Mouse (Mus musculus) activated CD4-positive, CD25-positive, alpha-beta regulatory T cell, adult 4 months (primary cell): Measurements from ENCODE around the gene Tmem236. TPM values are rescaled to one million over a fixed set of nuclear protein-coding genes. Genes with fewer than 3 reads are reported as not detected.
A peak's percentile ranks its signal among the peaks of the same experiment; 100 is the strongest.

Source experiments
- ATAC-seq: one replicate; pipeline ENCODE4 v1.8.0; 2017
- polyA plus RNA-seq, 2 experiments: library from polyadenylated mRNA; unstranded; fragments of 100-300 nt; shearing (Covaris generic); gene quantifications; one replicate each; pipeline ENCODE4 v1.2.1; 2017

Tmem236 gene
- not detected for polyA plus RNA-seq

DNA sequence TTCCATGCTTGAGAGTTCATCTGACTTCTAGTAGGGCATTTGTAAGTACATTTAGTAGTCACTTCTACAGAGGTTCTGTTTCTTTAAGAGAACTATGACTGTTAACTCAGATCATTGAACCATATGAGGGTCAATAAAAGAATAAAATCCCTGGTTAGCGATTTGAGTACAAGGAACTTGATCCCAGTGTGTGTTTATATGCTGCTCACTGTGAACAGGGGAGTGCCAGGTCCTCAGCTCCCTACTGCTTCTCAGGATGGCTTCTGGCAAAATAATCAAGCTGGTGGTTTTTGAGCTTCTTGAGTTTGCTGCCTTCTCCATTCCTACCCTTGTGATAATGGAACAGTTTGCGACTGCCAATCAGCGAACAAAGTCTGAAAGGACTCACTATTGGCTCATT, at the start of gene Tmem236:
Tmem236 (plus strand) TSS at position 190 of the 400 bp plus-strand sequence.
- no peak for ATAC-seq

- no peak for ATAC-seq
These were observed 47.9 kb upstream of the Tmem236 start for GRCm38 (mm10) chr2:14126387-14126786.

- no peak for ATAC-seq
These were observed 46.7 kb upstream of the Tmem236 start for GRCm38 (mm10) chr2:14127629-14128028.

DNA sequence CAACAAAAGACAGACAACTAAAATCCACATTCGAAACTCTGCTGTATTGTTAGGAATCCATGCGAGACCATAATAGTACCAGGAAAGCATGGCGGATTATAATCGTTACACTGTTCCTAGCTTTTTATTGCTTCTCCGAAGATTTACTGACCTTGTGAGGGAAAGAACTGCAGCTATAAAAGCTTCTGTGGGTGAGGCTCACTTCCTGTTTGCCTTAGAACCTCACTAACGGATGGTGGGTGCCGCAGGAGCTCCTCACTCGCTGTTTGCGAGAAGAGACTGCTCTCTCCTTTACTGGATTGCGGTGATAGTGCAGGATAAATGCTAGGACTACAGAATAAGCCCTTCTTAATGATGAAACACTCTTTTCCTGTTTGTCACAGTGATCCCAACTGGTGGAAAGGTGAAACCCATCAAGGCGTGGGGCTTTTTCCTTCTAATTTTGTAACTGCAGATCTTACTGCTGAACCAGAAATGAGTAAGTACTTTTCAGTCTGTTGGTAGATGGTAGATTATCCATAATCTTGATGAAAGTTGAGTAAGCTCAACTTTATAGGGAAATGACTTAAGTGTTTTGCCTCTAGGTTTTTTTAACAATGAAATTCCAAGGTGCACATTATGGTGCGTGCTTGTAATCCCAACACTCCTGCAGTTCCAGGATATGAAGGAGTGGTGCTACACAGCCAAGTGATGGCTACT, 43.5 kb upstream of the Tmem236 start:
- peak; percentile 78 for ATAC-seq

DNA sequence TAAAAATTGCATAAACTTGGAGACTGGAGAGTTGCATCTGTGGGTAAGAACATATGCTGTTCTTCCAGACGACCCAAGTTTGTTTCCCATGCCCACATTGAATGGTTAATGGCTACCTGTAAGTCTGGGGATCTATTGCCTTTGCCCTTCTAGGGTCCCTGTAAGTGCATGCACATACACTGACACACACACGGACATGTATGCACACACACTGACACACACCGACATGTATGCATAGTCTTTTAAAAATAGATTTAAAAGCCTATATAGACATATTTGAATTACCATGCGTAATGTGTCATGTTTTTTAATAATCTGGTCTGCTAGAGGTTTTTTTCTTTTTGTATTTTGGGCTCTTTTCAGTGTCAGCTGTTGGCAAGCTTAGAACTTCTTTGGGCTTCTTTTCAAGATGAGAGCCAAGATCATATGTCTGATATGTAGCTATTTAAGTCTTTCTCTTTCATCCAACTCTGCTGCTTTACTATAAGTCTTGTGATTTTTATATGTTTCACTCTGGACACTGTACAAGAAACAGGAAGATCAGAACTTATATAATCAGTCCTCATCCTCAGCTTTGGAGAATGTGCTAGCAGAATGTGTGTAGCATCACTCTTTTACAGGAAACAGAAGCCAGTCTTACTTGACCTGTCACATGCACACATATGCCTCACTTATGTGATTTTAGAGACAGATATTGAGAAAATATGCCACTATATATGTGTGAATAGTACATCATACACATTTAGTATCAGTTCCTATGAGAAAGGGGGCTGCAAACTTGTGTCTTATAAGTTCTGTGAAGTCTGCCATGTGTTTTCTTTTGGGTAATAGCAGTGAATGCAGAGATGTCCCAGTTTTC, 41.6 kb upstream of the Tmem236 start:
- no peak for ATAC-seq

- ATAC-seq = no peak
These were observed 37.4 kb upstream of the Tmem236 start for GRCm38 (mm10) chr2:14136906-14137305.

DNA sequence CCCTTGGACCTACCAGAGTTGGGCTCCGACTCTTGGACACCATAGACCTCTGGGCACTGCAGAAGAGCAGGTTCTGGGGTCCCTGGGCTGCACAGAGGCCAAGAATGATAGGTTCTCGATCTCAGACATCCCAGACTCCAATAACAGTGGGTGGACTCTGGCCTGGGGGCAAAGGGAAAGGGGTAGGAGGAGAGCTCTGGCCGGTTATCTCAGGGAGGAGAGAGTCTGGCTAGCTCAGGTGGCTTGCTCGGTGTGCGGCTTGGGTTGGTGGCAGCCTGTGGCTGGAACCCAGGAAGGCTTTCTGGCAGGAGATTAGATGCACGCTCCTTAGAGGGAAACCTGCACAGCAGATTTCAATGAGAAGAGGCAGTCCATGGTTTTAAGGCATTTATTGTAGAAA, 34.7 kb upstream of the Tmem236 start:
- no peak for ATAC-seq

DNA sequence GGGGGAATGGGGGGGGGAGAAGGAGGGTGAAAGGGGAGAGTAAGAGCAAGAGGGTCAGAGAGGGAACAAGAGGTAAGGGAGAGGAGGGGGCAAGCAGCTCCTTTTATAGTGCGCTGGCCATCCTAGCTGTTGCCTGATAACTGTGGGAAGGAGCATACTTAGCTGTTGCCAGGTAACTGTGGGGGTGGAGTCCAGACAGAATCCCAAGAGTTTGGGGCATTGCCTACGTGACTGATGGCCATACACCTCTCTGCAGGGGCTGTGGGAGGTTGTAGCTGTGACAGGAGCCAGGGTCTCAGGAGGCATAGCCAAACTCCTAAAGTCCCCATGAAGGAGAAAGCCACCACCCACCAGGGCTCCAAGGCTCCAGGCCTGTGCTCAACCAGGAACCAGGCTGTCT, 34.3 kb upstream of the Tmem236 start:
- no peak for ATAC-seq

DNA sequence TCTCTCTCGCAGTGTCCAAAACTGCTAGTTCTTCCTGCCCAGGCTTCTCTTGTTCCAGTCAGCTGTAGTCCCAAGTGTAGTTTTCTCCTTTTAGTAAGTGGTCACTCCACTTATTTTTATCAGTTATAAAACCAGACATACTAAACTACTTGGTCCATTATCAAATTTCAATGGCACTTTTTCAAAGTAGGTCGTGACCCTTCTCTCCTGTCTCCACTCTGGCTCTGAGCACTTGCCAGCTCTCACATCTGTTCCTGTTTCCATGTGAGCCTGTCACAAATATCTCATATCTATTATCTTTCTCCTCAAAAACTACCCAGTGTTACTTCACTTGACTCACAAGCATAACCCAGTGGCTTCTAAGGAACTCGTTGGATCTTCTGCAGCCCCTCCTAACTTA, 29.0 kb upstream of the Tmem236 start:
- no peak for ATAC-seq

DNA sequence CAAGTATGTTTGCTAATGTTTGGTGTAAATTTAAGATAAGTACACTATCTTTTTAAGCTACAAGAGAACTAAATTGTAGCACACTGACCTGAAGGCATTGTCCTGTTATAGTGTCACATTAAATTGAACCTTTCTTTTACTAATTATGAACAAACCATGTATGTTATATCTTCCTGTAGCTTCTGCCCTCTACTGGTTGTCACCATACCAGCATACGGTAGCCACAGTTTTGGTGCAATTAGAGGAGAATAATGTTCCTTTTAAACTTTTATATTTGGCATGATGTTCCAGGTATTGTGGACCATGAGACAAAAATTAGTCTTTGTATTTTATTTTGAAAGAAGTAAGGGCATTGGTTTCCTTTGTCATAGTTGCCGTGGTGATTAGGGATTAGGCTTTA, 27.4 kb upstream of the Tmem236 start:
- ATAC-seq = no peak

DNA sequence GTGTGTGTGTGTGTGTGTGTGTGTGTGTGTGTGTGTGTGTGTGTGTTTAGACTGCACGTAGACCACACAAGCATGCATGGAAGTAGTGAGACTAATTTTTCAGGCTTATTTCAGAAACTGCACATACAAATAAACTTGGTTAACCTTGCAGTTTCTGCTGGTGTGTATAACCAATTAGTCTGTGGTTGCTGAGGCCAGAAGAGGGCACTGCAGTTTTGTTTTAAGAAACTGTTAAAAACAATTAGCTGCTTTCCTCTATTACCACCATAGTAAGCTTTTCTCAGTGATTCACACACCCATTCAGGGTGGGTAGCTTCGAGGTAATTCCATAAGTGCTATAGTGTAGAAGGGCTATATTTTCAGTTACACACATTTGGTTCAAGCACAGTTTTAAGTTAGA, 23.5 kb upstream of the Tmem236 start:
- ATAC-seq = no peak

DNA sequence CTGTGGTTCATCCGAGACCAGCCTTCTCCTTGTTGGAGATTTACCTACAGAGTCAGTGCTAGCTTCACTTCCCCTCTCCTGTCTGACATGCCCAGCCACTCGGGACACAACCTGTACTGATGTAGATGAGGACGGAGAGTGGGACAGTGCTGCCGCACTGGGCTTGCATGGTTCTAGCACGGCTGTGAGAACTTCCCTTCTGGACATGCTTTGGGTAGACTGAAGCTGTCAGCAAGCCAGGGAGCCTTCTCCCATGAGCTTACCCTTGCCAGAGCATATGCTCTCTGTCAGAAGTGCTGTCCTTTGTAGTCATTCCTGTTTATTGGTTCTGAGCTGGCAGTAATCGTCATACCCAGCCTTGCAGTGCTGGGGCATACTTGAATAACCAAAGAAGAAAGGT, 22.5 kb upstream of the Tmem236 start:
- no peak for ATAC-seq

GRCm38 (mm10) chr2:14159047-14159446, 15.3 kb upstream of the Tmem236 start:
- no peak for ATAC-seq

- ATAC-seq = no peak
These were observed 14.6 kb upstream of the Tmem236 start for GRCm38 (mm10) chr2:14159756-14160155.

- ATAC-seq = no peak
These were observed 9.8 kb upstream of the Tmem236 start for GRCm38 (mm10) chr2:14164459-14165030.

DNA sequence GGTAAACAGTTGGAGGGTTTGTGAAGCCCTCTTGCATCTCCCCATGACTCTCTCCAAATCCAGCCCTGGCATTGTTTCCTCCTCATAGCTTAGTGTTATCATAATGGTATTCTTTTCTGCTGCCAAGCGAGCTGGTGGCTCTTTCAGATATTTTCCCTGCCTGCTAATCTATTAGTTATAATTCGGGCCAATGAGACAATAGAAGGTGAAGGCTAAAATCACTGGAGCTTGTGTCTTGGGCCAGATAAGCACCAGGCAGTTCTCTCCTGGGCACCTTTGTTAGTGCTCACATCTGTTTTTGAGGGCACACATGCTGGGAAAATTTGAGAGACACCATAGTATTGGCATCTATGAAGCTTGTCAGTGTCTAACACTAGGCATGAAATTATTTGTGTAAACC, 9.3 kb upstream of the Tmem236 start:
- ATAC-seq = no peak

GRCm38 (mm10) chr2:14165618-14166344, 8.5 kb upstream of the Tmem236 start:
- no peak for ATAC-seq

- no peak for ATAC-seq
These were observed 6.6 kb upstream of the Tmem236 start for GRCm38 (mm10) chr2:14167721-14168120.

- ATAC-seq = no peak
These were observed 2.3 kb downstream of the Tmem236 start for GRCm38 (mm10) chr2:14176460-14177193.

DNA sequence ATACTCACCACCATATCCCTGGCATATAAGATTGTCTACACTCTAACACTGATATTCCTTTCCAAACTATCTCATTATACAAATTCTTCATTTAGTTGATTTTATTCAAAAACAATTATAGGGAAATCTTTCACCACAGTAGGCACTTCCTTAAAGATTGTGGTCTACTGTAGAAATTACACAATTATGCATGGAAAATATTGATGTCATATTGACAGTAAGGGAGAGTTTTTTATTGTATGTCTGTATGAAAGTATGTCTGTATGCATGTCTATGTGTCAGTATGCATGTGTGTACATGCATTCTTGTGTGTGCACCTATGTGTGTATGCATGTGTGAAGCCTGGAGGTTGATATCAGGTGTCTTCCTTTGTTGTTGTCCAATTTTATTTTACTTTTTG, 10.1 kb downstream of the Tmem236 start:
- ATAC-seq = no peak

GRCm38 (mm10) chr2:14190684-14191083, 16.4 kb downstream of the Tmem236 start:
- ATAC-seq = no peak

- ATAC-seq = no peak
These were observed 17.3 kb downstream of the Tmem236 start for GRCm38 (mm10) chr2:14191601-14192000.
